Mouse (Mus musculus) forebrain, postnatal 0 days (tissue): ENCODE results near the gene Trpc3. TPM values are rescaled to one million over a fixed set of nuclear protein-coding genes. Genes with fewer than 3 reads are reported as not detected.
"Not testable (repeated sequence)": the region's sequence is repeated elsewhere in the genome, so short reads cannot be mapped to it uniquely, and the experiment has no call there.

Source experiments
- ATAC-seq: fragments of 200-750 bp; cut with Nextera tagmentation; 2 replicates; pipeline ENCODE4 v1.8.0; 2017; ENCODE audit warnings: mild to moderate bottlenecking, moderate library complexity
- DNase-seq: peaks from one replicate; pipeline ENCODE4 v3.0.0-alpha.2; 2015
- H3K27ac ChIP-seq: fragments of 300-500 bp; sonication (generic); 2 replicates; pipeline ENCODE4 v1.5.1; 2014; ENCODE audit warnings: low read depth, mild to moderate bottlenecking, antibody characterized with exemption, low read length, moderate library complexity, mixed read lengths
- H3K27me3 ChIP-seq: fragments of 300-500 bp; sonication (generic); 2 replicates; pipeline ENCODE4 v1.6.1; 2014; ENCODE audit warnings: mild to moderate bottlenecking, low read length, mixed read lengths; ENCODE audit not compliant: insufficient read depth
- H3K36me3 ChIP-seq: fragments of 300-500 bp; sonication (generic); 2 replicates; pipeline ENCODE4 v1.6.1; 2014; ENCODE audit warnings: mild to moderate bottlenecking, moderate library complexity; ENCODE audit not compliant: insufficient read depth
- H3K4me1 ChIP-seq: fragments of 300-500 bp; sonication (generic); 2 replicates; pipeline ENCODE4 v1.6.1; 2014; ENCODE audit warnings: antibody characterized with exemption; ENCODE audit not compliant: insufficient read depth
- H3K4me2 ChIP-seq: fragments of 300-500 bp; sonication (generic); 2 replicates; pipeline ENCODE4 v1.6.1; 2014; ENCODE audit warnings: low read depth, mild to moderate bottlenecking, moderate library complexity
- H3K4me3 ChIP-seq: fragments of 300-500 bp; sonication (generic); 2 replicates; pipeline ENCODE4 v1.5.1; 2014; ENCODE audit warnings: low read depth, low read length, mixed read lengths
- H3K9ac ChIP-seq: fragments of 300-500 bp; sonication (generic); 2 replicates; pipeline ENCODE4 v1.6.1; 2014; ENCODE audit warnings: mild to moderate bottlenecking
- H3K9me3 ChIP-seq: fragments of 300-500 bp; sonication (generic); 2 replicates; pipeline ENCODE4 v1.6.1; 2016; ENCODE audit warnings: low read length
- CTCF ChIP-seq: sonication (generic); IDR thresholded peaks from 2 replicates; pipeline ENCODE4 v1.5.1; 2016; ENCODE audit warnings: antibody characterized with exemption, control low read depth, low read depth
- WGBS: fragments of 180-500 bp; shearing (Covaris S2); extraction: QIAGEN DNeasy Blood & Tissue Kit; methylation state at CpG from one replicate; pipeline ENCODE4 v1.1.7; 2014; 5-methylcytosine and 5-hydroxymethylcytosine counted together
- polyA plus RNA-seq: library from polyadenylated mRNA; unstranded; fragments of >200 nt; fragmentation: Nextera tagmentation; extraction: Ambion mirVana; gene quantifications from 2 replicates; pipeline ENCODE4 v1.2.1, GENCODE M21; 2015
- total RNA-seq: library from RNA; depleted of rRNA; stranded (reverse); fragments of >200 nt; gene quantifications from 2 replicates; pipeline ENCODE4 v1.2.3, GENCODE M21; 2014

The Trpc3 gene
- total and polyA plus RNA-seq, 2 experiments from 2014 or later, result 8.2 to 12.3 TPM

DNA sequence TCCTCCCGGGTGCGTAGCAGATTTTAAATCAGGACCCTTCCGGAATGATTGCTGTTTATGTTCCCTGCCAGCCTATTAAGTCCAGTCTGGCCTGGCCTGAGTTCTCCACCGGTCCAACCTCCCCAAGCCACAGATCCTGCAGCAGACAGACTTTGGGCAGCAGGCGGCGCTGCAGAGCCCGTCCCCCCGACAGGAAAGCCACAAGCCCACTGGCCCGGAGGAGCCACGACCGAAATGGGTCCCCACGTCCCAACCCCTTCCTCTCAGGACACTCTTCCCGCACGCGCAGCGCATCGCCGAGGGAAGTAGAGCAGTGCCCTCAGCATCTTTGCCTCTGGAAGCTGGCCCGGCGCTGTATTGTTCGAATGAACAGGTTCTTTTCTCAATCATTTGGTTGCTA, 1.1 kb downstream of the Trpc3 start:
- H3K27ac ChIP-seq, result no peak overlapping the region
- no peaks in the 10 kb centered on the region for H3K4me1 ChIP-seq
- ATAC-seq, result peak; percentile 56
- peak overlapping the region; percentile 74 for H3K4me3 ChIP-seq
- DNase-seq, result peak; percentile 79
- H3K27me3 ChIP-seq, result peaks cover 4% of the 10 kb centered on the region; the same call in 1 of the 2 replicates
- no peaks in the 10 kb centered on the region for H3K9me3 ChIP-seq
- peak; percentile 87 for TF ChIP-seq CTCF
- H3K4me2 ChIP-seq, result peak overlapping the region; percentile 74
- peak overlapping the region; percentile 79 for H3K9ac ChIP-seq
- WGBS, result 4% methylated on average over 21 of the region's 21 CpGs
- H3K36me3 ChIP-seq, result no peaks in the 10 kb centered on the region

DNA sequence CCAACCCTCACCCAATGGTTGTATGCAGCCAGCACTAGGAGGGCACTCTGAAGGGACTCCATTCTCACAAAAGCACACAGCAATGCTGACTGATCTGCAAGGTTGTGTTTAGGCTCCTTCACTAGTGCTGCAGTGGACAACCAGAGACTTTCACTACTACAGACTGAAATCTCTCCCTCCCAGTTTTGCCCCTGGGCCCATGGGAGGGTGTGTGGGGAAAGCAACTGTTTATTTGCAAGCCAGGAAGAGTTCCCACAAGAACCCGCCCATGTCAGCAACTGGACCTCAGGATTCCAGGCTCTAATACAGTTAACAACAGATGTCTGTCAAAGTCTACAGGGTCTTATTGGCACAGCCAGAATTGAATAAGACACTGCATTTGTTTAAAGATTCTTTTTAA, 14.1 kb downstream of the Trpc3 start:
- ATAC-seq, result no peak
- WGBS, result 85% methylated on average over 1 of the region's 1 CpGs

GRCm38 (mm10) chr3:36667814-36668213, 22.2 kb downstream of the Trpc3 start:
- ATAC-seq, result no peak
- no peaks in the 10 kb centered on the region for H3K4me1 ChIP-seq

More for the DNA sequence above, 14.1 kb downstream of the Trpc3 start:
- Histone ChIP-seq H3K27ac (no peak overlapping the region), H3K27me3 (no peaks in the 10 kb centered on the region), H3K4me3 (no peak overlapping the region), H3K4me1 (no peaks in the 10 kb centered on the region), H3K9me3 (no peaks in the 10 kb centered on the region), H3K9ac (no peak overlapping the region), H3K36me3 (no peaks in the 10 kb centered on the region), H3K4me2 (no peak overlapping the region)
- no peak for TF ChIP-seq CTCF
- no peak for DNase-seq

DNA sequence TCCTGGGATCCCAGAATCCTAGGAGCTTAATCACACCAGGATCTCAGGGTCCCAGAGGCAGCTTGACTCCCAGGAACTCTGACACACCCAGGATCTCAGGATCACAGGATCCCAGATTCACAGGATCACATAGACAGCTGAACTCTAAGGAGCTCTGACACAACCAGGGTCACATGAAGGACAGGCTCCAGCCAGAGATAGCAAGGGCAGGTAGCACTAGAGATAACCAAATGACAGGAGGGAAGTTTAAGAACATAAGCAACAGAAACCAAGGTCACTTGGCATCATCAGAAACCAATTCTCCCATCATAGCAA, 44.8 kb downstream of the Trpc3 start:
- H3K27ac ChIP-seq, H3K4me1 ChIP-seq, H3K4me2 ChIP-seq, H3K36me3 ChIP-seq, DNase-seq, H3K27me3 ChIP-seq, H3K9me3 ChIP-seq, H3K9ac ChIP-seq, H3K4me3 ChIP-seq, ATAC-seq: not testable (repeated sequence)

More at GRCm38 (mm10) chr3:36667814-36668213, 22.2 kb downstream of the Trpc3 start:
- Histone ChIP-seq H3K4me3 (no peak overlapping the region), H3K27me3 (no peaks in the 10 kb centered on the region), H3K9ac (no peak overlapping the region), H3K27ac (no peak overlapping the region), H3K36me3 (no peaks in the 10 kb centered on the region), H3K4me2 (no peak overlapping the region), H3K9me3 (no peaks in the 10 kb centered on the region)
- no peak for TF ChIP-seq CTCF
- 87% methylated on average over 6 of the region's 6 CpGs for WGBS
- DNase-seq, result no peak

- no peak for DNase-seq
Observed at GRCm38 (mm10) chr3:36644554-36645244, 45.3 kb downstream of the Trpc3 start.

GRCm38 (mm10) chr3:36643354-36643753, 46.6 kb downstream of the Trpc3 start:
- Histone ChIP-seq H3K4me3 (no peak overlapping the region), H3K27ac (no peak overlapping the region), H3K4me2 (no peak overlapping the region), H3K4me1 (no peaks in the 10 kb centered on the region), H3K36me3 (no peaks in the 10 kb centered on the region), H3K27me3 (no peaks in the 10 kb centered on the region), H3K9me3 (no peaks in the 10 kb centered on the region), H3K9ac (no peak overlapping the region)
- WGBS, result 81% methylated on average over 3 of the region's 3 CpGs
- ATAC-seq, result no peak
- no peak for TF ChIP-seq CTCF
- no peak for DNase-seq

More at GRCm38 (mm10) chr3:36644554-36645244, 45.3 kb downstream of the Trpc3 start:
- no peaks in the 10 kb centered on the region for H3K4me1 ChIP-seq
- H3K9ac ChIP-seq, result no peak overlapping the region
- no peak overlapping the region for H3K4me2 ChIP-seq
- H3K27me3 ChIP-seq, result no peaks in the 10 kb centered on the region
- WGBS, result 77% methylated on average over 3 of the region's 3 CpGs
- H3K9me3 ChIP-seq, result no peaks in the 10 kb centered on the region
- TF ChIP-seq CTCF, result no peak
- H3K27ac ChIP-seq, result no peak overlapping the region
- no peak for ATAC-seq
- no peaks in the 10 kb centered on the region for H3K36me3 ChIP-seq
- H3K4me3 ChIP-seq, result no peak overlapping the region

GRCm38 (mm10) chr3:36642736-36643135, 47.2 kb downstream of the Trpc3 start:
- Histone ChIP-seq H3K4me3 (no peak overlapping the region), H3K4me1 (no peaks in the 10 kb centered on the region), H3K27me3 (no peaks in the 10 kb centered on the region), H3K9me3 (no peaks in the 10 kb centered on the region), H3K9ac (no peak overlapping the region), H3K4me2 (no peak overlapping the region), H3K27ac (no peak overlapping the region), H3K36me3 (no peaks in the 10 kb centered on the region)
- no peak for TF ChIP-seq CTCF
- 74% methylated on average over 13 of the region's 13 CpGs for WGBS
- ATAC-seq (no peak), DNase-seq (no peak)
